Mouse (Mus musculus) liver, adult 2 months (tissue): ENCODE results near the gene Madcam1.

Source experiments
- CTCF ChIP-seq: fragments of 200-500 bp; IDR thresholded peaks from 2 replicates; pipeline ENCODE4 v1.5.1; 2011; ENCODE audit warnings: low read depth, low read length, control low read depth
- POLR2A ChIP-seq: fragments of 200-500 bp; IDR thresholded peaks from 2 replicates; pipeline ENCODE4 v1.6.1; 2011; ENCODE audit warnings: low read length, control low read depth; ENCODE audit not compliant: insufficient read depth; ENCODE audit errors: extremely low read depth

GRCm38 (mm10) chr10:79708668-79709067 lies 44.3 kb downstream of the Madcam1 start:
- TF ChIP-seq CTCF = no peak
- TF ChIP-seq POLR2A = no peak
